7 mouse cellular contexts compared by ENCODE assay signal in the genomic region with DNA sequence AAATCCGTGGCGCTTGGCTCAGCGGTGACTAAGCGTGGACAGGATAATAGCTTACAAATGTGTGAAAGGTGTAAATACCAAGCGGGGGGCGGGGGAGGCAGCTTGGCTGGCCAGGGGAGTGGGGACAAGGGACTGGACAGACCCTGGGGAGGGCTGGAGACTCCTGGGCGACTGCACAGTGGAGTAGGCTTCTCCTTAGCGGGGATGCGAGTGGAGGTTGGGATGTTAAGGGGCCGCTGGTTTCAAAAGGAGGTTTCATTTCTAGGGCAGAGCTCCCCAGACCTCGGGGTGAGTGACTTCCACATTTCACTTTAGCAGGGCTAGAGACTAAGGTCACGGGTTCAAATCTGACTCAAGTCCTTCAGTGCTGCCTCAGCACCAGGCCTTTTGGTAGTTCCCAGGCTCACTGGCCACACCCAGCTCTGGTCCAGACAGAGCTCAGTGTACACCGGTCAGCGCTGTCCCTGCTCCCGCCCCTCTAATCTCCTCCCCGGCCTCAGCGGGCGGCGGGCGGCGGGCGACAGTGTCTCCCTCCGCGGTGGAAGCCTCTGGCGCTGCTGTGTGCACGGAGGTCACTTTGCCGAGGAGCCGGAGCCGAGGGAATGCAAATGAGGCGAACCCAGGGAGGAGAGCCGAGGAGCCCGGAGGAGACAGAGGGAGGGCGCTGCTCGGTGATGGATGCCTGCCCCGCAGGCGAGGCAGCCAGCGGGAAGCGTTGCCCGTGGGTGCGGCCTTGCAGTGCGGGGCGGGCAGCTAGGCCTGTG. TPM values are rescaled to one million over a fixed set of nuclear protein-coding genes. Genes with fewer than 3 reads are reported as not detected.
DNase-seq lines count a peak whose midpoint lies in the region; ATAC-seq and TF ChIP-seq lines count a peak whose summit lies in the region.

No protein-coding gene starts in this region.

- WGBS in heart, embryonic 13.5 days = 2% methylated on average over 42 of the region's 42 CpGs
- 2% methylated on average over 35 of the region's 42 CpGs for WGBS in midbrain, embryonic 10.5 days

- peaks cover 74% of the 10 kb centered on the region for H3K27me3 ChIP-seq in heart, embryonic 13.5 days (replicated peaks)
- H3K27me3 ChIP-seq in midbrain, embryonic 10.5 days (ENCODE audit: low read depth, poor library complexity, severe bottlenecking) = peaks cover 89% of the 10 kb centered on the region

- H3K27ac ChIP-seq in cortical plate, adult 2 months (ENCODE audit: insufficient read depth, low read length) = no peak overlapping the region
- peak overlapping the region; percentile 74 for H3K27ac ChIP-seq in heart, embryonic 13.5 days (replicated peaks)
- peak overlapping the region; percentile 85 for H3K27ac ChIP-seq in midbrain, embryonic 10.5 days (replicated peaks)

- peak; percentile 37; the same call in 1 of the 2 replicates for ATAC-seq in heart, embryonic 13.5 days (ENCODE audit: extremely low read depth, insufficient number of reproducible peaks, low FRiP score, low TSS enrichment)

- no peaks in the 10 kb centered on the region for H3K36me3 ChIP-seq in heart, embryonic 13.5 days
- no peaks in the 10 kb centered on the region for H3K36me3 ChIP-seq in midbrain, embryonic 10.5 days

- peak overlapping the region; percentile 77 for H3K9ac ChIP-seq in heart, embryonic 13.5 days

- TF ChIP-seq CTCF in cortical plate, adult 2 months (IDR thresholded peaks at IDR 0.05; ENCODE audit: extremely low read depth, insufficient read depth, low read length) = no peak

- H3K4me1 ChIP-seq in cortical plate, adult 2 months (ENCODE audit: control insufficient read depth, insufficient read depth, low read length) = no peaks in the 10 kb centered on the region
- H3K4me1 ChIP-seq in heart, embryonic 13.5 days = peaks cover 34% of the 10 kb centered on the region
- H3K4me1 ChIP-seq in midbrain, embryonic 10.5 days = peaks cover 70% of the 10 kb centered on the region

- no peaks in the 10 kb centered on the region for H3K9me3 ChIP-seq in heart, embryonic 13.5 days
- no peaks in the 10 kb centered on the region for H3K9me3 ChIP-seq in midbrain, embryonic 10.5 days (replicated peaks)

- H3K4me2 ChIP-seq in heart, embryonic 13.5 days = peak overlapping the region; percentile 73

- DNase-seq in urinary bladder, postnatal 14 days (ENCODE audit: low spot score) = peak; percentile 38
- DNase-seq in urinary bladder, adult 2 months (ENCODE audit: low spot score) = no peak
- peak; percentile 72 for DNase-seq in kidney, postnatal 10 days
- DNase-seq in midbrain, embryonic 10.5 days (ENCODE audit: low spot score) = peak; percentile 78
- no peak for DNase-seq in adipocyte (ENCODE audit: low spot score)

- H3K4me3 ChIP-seq in cortical plate, adult 2 months (ENCODE audit: insufficient read depth, low read length) = peak overlapping the region; percentile 14; the same call in 1 of the 2 replicates
- peak overlapping the region; percentile 48 for H3K4me3 ChIP-seq in heart, embryonic 13.5 days
- peak overlapping the region; percentile 53 for H3K4me3 ChIP-seq in midbrain, embryonic 10.5 days

- TF ChIP-seq POLR2A in cortical plate, adult 2 months (IDR thresholded peaks at IDR 0.05; ENCODE audit: extremely low read depth, insufficient read depth, low read length) = no peak

RNA-seq across cellular contexts. Expression of a gene that starts 8.0 kb away (rescaled TPM):
- polyA plus RNA-seq in urinary bladder, adult 2 months (2012; rRNA removed) = 0.03 and 0.06 TPM in 2 replicates
- 4.6 and 8.3 TPM in 2 replicates for polyA plus RNA-seq in cortical plate, adult 2 months (2012; rRNA removed)
- polyA plus RNA-seq in heart, embryonic 13.5 days (2015; fragmentation: Nextera tagmentation; extraction: Ambion mirVana) = 0.28 and 0.31 TPM in 2 replicates
- polyA plus RNA-seq in midbrain, embryonic 10.5 days (2016; fragmentation: Nextera tagmentation; extraction: Ambion mirVana) = 6.1 and 17.7 TPM in 2 replicates

RNA-seq across cellular contexts. Expression of a gene that starts 20.9 kb away (rescaled TPM):
- polyA plus RNA-seq in urinary bladder, adult 2 months (2012; rRNA removed) = 65.0 and 69.4 TPM in 2 replicates
- polyA plus RNA-seq in cortical plate, adult 2 months (2012; rRNA removed) = 78.0 and 81.6 TPM in 2 replicates
- polyA plus RNA-seq in heart, embryonic 13.5 days (2015; fragmentation: Nextera tagmentation; extraction: Ambion mirVana) = 26.0 and 28.6 TPM in 2 replicates
- 24.4 and 25.2 TPM in 2 replicates for polyA plus RNA-seq in midbrain, embryonic 10.5 days (2016; fragmentation: Nextera tagmentation; extraction: Ambion mirVana)

RNA-seq across cellular contexts. Expression of a gene that starts 21.1 kb away (rescaled TPM):
- polyA plus RNA-seq in urinary bladder, adult 2 months (2012; rRNA removed) = 1.1 and 1.6 TPM in 2 replicates
- 103 and 108 TPM in 2 replicates for polyA plus RNA-seq in cortical plate, adult 2 months (2012; rRNA removed)
- polyA plus RNA-seq in heart, embryonic 13.5 days (2015; fragmentation: Nextera tagmentation; extraction: Ambion mirVana) = 0.43 and 0.49 TPM in 2 replicates
- polyA plus RNA-seq in midbrain, embryonic 10.5 days (2016; fragmentation: Nextera tagmentation; extraction: Ambion mirVana) = 9.9 and 17.4 TPM in 2 replicates

RNA-seq across cellular contexts. Expression of a gene that starts 22.5 kb away (rescaled TPM):
- 140 and 188 TPM in 2 replicates for polyA plus RNA-seq in urinary bladder, adult 2 months (2012; rRNA removed)
- 103 and 104 TPM in 2 replicates for polyA plus RNA-seq in cortical plate, adult 2 months (2012; rRNA removed)
- 70.7 and 73.7 TPM in 2 replicates for polyA plus RNA-seq in heart, embryonic 13.5 days (2015; fragmentation: Nextera tagmentation; extraction: Ambion mirVana)
- polyA plus RNA-seq in midbrain, embryonic 10.5 days (2016; fragmentation: Nextera tagmentation; extraction: Ambion mirVana) = 70.2 and 73.1 TPM in 2 replicates

RNA-seq across cellular contexts. Expression of a gene that starts 48.0 kb away (rescaled TPM):
- polyA plus RNA-seq in urinary bladder, adult 2 months (2012; rRNA removed) = 30.0 and 30.7 TPM in 2 replicates
- polyA plus RNA-seq in cortical plate, adult 2 months (2012; rRNA removed) = 32.9 and 34.5 TPM in 2 replicates
- polyA plus RNA-seq in heart, embryonic 13.5 days (2015; fragmentation: Nextera tagmentation; extraction: Ambion mirVana) = 91.0 and 93.0 TPM in 2 replicates
- polyA plus RNA-seq in midbrain, embryonic 10.5 days (2016; fragmentation: Nextera tagmentation; extraction: Ambion mirVana) = 35.2 and 35.7 TPM in 2 replicates

Comparison
In these comparisons a context has a peak if more than half of its experiments do, and no peak if none do; other contexts are left out.
1. DNase-seq: peak in urinary bladder, postnatal 14 days (single experiment), kidney, postnatal 10 days (single experiment) and midbrain, embryonic 10.5 days (single experiment); none in urinary bladder, adult 2 months (single experiment) and adipocyte (single experiment).
2. Peak in every context shown above with its lines, with median percentiles within 50 percentile points of each other: H3K4me3 ChIP-seq.